Mouse (Mus musculus) cerebral cortex, adult 2 months (tissue): ENCODE measurements around the gene Ctdspl.

Source experiments
- WGBS: fragments of 180-500 bp; shearing (Covaris S2); methylation state at CpG from one replicate; pipeline ENCODE4 v1.1.7; 2018; 5-methylcytosine and 5-hydroxymethylcytosine counted together

Gene Ctdspl

DNA sequence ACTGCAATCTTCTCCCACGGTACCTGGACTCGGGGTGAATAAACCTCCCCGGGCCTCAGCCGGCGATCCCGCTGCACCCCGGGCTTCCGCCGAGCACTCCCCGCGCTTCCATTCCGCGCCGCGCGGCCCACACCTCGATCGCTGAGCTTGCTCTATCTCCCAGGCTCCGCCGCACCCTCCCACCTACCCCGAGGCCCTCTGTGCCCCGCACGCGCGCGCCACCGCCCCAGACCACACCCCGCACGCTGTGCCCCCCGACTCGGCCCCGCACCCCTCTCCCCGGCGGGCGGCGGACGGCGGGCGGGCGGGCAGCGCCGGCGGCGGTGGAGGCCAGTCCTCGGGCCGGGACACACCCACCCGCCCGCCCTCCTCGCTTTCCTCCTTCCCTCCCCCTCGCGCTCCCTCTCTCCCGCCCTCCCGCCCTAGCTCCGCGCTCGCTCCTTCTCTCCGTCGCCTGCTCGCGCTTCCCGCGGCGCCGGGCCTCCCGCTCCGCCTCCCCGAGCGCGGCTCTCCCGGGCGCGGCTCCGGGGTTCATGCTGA lies at the start of gene Ctdspl:
TSS of gene Ctdspl (plus strand) at position 343 of the 540 bp plus-strand sequence.
- WGBS: under 1% methylated on average over 63 of the region's 73 CpGs

DNA sequence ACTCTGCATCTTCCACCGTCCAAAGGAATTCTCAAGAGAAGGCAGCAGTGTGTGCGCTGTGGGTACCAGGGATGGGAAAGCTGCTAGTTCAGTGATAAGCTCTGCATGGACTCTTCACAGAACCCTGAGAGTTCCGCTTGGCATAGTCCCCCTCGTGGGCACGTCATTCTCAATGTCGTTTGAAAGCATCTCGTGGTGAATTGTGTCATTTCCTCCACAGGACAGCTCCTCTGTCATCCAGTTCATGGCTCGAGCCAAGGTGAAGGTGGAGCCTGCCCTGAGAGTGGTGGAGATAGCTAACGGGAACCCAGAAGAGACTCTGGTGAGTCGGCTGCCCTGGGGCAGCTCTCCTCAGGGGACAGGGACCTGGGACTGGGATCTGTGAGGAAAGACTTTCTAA lies 49.4 kb upstream of the Ctdspl start:
- 91% methylated on average over 10 of the region's 10 CpGs for WGBS

DNA sequence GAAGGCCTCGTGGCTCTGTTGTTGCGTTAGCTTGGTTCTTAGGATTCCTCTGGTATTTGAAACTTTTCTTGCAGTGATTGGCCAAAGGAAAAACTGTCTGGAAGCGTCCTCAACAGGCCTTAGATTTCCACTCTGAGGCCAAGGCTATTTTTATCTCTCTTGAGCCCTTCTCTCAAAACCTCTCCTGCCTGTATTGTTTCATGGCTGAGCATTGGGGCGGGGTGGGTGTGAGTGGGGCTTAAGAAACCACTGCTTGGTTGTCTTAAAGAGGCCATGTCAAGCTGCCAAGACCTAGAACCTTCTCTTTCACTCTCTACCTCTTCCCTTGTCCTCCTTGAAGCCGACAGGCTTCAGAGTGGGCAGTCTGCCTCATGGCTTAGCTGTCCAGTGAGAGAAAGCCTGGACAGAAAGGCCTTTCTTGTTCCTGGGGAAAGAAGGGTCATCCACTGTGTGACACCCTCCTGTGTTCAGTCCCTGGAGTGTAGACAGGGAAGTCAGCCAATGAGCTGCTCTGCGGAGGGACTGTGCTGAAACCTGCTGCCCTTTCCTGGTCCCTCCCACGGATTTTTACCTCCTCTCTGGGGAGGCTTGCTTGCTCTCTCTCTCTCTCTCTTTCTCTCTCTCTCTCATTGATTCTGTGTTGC lies 48.8 kb upstream of the Ctdspl start:
- WGBS: 76% methylated on average over 7 of the region's 7 CpGs

DNA sequence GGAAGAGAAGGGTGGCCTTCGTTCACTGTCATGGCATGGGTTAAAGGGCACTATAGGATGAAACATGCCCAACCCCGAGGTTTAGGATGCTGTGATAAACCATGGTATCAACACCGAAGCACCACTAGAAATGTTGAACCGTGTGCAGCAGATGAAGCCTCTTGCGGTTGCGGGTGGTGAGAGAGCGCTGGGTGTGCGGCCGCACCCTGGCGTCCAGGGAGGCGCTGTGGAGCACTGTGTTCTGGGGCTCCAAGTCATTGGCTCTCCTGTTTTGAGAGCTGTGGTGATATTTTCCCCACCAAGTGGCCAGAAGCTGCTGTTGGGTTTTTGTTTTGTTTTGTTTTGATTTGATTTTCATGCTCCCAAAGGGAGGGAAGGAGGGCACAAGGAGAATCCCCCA lies 47.7 kb upstream of the Ctdspl start:
- 92% methylated on average over 11 of the region's 11 CpGs for WGBS

DNA sequence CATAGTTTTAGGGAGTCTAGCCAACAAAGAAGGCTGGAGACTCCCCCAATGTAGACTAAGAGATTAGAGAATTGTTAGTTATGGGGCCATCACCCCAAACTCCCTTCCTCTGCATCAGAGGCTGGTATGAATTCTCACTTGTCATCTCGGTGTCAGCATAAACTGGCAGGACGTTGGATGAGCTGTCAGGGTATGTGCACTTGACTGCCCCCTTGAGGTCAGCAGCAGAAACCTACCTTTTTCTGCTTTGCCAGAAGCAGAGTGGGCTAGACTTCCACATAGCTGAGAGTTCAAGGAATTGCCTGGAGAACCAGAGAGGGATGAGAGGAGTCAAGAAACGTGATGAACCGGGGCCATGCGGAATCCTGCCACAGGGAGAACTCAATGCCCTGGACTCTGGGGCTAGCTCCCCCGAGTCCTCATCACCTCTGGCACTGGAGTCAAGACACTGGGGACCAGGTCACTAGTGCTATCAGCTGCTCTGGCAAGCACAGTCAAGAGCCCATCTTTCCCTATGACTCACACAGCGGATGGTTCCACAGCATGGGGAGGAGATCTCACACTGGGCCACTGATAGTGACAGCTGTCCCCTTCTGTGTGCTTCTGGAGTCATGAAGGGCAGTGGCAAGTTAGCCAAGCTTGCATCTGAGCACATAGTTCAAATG lies 44.8 kb upstream of the Ctdspl start:
- 77% methylated on average over 7 of the region's 7 CpGs for WGBS

DNA sequence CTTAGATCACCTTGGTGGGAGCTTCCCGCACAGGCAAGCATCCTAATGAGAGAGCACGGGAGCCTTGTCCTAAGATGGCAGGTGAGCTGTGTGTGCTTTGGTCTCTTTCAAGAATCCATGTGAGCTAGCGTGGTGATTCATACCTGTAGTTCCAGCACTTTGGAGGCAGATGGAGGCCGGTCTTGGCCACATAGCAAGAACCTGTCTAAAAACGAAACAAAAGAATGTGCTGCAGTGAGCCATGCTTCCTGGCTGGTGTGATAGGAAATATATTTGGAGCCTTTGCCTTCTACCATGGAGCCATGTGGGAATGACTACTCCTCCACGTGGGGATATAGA lies 44.3 kb upstream of the Ctdspl start:
- 84% methylated on average over 6 of the region's 6 CpGs for WGBS

DNA sequence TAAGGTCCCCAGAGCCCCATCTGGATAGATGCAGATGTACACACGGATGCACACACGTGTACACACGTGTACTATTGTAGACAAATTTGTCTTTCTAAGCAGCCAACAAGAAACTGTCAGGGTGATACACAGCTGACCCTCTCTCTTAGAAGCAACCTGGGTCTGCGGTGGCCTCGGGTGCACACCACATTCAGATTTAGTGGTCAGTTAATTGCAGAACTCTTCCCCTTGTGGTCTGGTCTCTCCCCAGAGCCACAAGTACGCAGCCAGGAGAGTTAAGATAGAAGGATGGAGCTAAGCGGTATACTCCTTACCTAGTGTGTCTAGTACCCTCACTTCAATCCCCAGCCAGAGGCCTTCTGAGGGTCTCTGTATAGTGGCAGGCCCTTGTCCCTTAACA lies 43.1 kb upstream of the Ctdspl start:
- WGBS: 95% methylated on average over 7 of the region's 7 CpGs

DNA sequence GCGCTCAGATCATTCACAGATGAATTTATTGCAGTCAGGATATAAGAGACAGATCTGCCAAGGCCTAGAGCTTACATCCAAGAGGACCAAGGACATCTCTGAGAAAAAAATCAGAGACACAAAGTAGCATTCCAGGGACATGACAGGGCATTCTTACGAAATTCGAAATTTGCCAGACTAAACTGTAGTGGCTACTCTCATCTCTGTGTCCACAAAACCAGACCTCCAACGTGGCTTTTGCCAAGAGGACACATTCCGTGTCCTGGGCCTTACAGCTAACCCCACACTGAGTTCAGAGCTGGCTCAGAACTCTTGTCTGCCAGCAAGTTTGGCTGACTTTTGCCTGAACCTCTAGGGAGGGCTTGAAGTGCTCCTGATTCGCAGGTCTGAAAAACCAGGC lies 40.5 kb upstream of the Ctdspl start:
- 88% methylated on average over 6 of the region's 6 CpGs for WGBS

DNA sequence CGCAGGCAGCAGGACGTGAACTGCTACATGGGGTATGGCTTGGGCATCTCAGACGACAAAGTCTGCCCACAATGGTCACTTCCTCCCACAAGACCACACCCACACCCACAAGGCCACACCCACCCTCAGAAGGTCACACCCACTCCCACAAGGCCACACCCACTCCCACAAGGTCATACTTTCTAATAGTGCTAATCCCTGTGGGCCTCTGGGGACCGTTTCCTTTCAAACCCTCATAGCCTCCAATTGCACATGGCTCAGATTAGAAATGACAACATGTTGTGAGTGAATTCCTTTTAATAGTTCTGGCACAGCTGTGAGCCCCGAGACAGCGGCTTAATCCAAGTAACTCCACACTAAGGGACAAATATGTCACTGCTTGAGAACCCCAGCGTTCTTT lies 39.1 kb upstream of the Ctdspl start:
- 84% methylated on average over 7 of the region's 7 CpGs for WGBS

DNA sequence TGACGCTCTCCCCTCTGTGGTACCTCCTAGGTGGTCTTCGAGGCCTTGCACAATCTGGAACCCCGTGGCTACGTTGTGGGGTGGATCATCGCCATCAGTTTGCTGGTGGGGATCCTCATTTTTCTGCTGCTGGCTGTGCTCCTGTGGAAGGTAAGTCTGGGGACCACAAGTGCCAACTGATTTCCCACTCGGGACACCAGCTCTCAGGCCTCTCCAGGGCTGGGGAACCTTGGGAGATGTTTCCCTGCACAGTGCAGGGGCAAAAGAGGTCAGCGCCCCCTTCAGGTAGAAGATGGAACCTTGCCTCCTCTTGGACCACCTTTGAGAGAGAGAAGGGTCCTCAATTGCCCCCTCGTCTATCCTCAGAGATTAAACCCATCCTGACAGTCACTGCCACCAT lies 38.5 kb upstream of the Ctdspl start:
- WGBS: 91% methylated on average over 8 of the region's 8 CpGs

DNA sequence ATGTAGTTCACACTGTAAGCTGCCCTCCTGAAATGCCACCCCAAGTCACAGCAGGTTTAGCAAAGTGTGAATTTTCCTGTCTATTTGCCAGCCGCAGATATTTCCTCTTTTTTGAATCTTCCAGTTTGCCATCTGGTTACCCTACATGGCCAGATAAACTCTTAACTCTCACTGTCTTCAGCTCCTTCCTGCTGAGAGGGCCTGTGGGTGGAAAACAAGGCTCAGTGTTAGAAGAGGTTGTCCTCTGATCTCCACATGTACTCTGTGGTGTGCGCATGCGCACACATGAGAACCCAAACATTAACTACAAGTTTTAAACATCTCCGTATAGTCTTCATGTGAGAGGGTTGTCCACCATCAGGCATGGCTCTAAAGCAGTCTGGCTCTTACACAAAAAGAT lies 36.1 kb upstream of the Ctdspl start:
- WGBS: 88% methylated on average over 4 of the region's 4 CpGs

DNA sequence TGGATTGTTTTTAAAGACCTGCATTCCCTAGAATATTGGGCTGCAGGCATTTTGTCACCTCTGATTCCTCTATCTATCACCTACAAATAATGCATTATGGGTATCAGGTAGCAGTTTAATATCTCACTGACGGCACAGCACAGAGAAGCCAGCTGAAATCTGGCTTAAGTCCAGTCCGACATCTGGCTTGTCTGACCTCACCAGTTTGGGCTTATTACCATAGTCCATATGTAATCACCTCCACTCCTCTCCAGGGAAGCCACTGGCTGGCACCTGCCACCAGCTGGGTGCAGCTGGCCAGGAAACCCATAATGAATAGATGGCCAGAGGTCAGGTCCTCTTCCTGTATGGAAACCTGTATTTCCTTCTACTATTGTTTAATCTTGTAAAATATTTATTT lies 35.6 kb upstream of the Ctdspl start:
- WGBS: 82% methylated on average over 2 of the region's 2 CpGs

DNA sequence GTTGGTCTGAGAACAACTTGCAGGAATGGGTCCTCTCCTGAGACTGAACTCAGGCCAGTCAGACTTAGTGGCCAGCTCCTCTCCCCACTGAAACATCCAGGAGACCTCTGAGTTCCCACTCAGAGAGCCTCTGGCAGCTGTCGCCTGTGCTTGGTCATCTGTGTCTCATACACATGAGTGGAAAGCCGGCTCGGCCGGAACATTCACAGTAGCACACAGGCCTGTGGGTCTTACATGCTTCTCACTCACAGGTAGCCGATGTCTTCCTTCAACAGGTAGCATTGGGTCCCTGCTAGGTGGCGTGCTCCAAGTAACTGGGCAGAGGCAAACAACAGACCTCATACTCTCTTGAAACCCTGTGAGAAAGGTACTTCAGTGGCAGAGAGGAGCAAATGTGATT lies 35.2 kb upstream of the Ctdspl start:
- WGBS: 93% methylated on average over 6 of the region's 6 CpGs

DNA sequence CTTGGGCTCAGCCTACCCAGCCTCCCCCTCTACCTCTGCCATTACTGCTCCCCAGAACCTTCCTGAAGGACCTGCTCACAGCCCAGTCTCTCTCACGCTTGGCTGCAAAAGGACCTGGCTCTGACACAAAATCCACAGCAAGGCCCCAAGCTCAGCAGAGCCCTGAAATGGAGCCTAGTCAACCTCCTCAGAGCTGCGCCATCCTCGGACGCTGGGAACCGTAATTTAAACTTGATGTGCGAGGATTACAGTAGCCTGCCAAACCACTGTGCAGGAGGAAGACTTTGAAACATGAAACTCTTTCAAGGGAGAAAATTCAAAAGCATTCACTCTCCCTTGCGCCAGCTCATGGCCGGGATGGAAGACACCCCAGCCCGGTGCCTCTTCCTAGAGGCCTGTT lies 34.7 kb upstream of the Ctdspl start:
- 81% methylated on average over 9 of the region's 9 CpGs for WGBS

DNA sequence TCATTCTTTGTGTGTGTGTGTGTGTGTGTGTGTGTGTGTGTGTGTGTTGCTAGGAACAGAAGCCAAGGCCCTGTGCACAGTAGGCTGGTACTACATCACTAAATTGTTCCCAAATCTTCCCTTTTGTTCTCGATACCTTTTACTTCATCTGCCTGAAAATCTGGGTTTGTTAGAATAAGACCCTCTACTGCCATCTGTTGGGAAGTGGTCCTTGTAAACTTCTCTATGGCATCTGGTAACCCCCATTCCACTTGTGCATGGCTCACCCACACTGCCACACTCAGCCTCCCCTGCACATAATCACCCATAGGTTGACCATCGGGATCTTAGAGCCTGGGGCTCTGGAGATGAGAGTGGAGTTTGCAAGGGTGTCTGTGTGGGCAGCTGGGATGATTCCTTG lies 31.2 kb upstream of the Ctdspl start:
- WGBS: 58% methylated on average over 2 of the region's 2 CpGs

DNA sequence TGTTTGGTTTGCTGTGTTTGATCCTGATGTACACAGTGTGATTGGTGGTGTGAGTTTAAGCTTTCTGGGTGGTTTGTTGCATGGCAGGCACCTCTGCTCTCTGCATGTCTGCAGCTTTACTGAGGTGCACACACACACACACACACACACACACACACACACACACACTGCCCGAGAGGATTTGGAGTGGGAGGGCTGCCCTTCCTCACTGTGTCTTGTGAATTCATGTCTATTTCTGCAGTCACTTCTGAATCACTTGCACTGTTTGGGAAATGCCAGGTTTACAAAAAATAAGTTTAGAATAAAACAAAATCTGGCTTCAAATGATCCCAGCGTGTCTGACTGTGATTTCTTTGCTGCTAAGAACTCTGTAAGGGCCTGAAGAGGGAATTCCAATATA lies 25.6 kb upstream of the Ctdspl start:
- WGBS: 44% methylated on average over 2 of the region's 2 CpGs

DNA sequence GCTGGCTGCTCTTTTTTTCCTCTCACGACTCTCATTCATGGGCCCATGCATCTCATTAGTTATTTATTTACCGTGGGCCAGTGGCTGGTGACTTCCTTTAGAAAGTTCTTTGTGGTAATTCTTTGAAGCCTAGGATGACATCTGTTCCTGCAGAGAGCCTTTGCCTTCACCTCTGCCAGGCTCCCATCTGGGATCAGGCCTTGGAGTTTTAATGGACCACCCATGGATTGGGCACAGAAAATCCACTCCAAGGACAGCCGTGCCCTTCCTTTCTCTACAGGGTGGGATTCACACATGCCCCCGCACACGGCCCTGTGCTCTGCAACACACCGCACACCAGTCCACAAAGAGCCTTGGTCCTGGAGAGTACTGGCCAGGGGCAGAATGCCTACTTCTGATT lies 24.3 kb upstream of the Ctdspl start:
- WGBS: 49% methylated on average over 6 of the region's 6 CpGs

DNA sequence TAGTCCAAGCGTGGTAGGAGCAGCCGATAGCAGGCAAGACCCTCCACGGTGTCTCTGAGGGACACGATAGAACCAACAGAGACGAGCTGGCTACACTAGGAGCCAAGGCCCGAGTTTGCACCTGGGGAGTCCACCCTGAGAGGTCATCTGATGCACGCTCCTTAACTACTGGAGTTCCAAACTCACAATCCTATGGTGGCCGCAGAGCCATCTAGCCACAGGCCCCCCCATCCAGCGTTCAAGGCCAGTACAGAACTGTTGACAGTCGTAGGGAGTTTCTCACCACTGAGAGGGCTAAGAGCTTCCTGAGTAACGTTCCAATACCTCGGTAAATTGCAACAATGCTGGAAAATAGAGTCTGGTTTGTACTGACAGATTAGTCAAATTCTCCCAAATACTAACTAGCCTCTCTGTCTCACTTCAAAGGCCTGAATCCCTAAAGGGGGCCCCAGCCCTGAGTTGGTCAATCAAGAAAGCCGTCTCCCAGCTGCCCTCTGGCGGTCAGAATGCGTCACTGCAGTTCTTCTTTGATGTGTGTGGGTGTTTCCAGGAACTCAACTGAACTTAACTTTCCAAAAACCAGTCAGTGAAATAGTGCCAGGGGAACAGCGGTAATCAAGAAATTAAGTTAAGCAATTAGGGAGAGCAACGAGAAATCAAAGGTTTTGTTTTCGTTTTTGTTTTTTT lies 18.2 kb upstream of the Ctdspl start:
- WGBS: 55% methylated on average over 18 of the region's 18 CpGs

DNA sequence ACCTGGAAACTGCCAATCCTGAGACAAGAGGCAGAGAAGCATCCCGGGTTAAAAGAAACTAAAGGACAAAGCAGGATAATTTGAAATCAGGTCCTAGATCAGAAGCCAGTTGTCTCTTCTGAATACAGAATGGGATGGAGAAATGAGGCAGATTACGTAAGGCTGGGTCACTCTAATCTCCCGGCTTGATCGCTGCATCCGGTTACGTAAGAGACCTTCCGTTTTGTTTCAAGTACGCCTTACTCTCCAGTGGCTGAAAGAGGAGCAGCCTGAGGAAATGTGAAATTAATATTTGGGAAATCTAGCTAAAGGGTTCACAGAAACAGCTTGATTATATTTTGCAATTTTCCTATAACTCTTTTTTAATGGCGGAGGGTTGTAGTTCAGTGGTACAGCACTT lies 13.2 kb upstream of the Ctdspl start:
- 93% methylated on average over 9 of the region's 9 CpGs for WGBS

DNA sequence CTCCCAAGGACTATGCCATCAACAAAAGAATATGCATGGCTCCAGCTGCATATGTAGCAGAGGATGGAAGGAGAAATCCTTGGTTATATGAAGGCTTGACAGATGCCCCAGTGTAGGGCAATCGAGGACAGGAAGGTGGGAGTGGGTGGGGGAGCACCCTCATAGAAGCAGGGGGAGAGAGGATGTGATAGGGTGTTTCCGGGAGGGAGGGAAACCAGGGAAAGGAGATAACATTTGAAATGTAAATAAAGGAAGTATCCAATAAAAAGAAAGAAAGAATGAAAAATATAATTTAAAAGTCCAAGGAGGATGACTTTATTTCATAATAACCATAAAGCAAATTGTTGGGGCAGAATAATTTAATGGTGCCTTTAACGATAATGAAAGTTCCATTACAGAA lies 12.6 kb upstream of the Ctdspl start:
- 68% methylated on average over 3 of the region's 3 CpGs for WGBS

DNA sequence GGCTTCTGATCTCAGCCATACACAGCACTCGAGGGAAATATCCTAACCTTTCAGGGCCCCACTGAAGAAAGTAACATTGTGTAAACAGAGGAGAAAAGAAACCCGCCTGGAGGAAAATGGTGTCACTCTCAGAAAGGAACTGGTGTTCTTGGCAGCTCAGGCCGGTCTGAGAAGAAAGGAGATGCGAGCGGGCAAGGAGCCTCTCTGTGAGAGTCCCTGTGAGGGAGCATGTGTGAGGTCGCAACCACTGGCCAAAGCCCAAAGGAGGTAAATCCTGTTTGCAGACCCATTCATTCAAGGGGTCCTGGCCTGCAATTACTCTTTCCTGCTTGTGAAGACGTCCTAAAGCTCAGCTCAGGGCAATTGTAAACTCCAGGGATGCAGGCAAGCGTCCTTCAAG lies 11.7 kb upstream of the Ctdspl start:
- WGBS: 58% methylated on average over 8 of the region's 8 CpGs

DNA sequence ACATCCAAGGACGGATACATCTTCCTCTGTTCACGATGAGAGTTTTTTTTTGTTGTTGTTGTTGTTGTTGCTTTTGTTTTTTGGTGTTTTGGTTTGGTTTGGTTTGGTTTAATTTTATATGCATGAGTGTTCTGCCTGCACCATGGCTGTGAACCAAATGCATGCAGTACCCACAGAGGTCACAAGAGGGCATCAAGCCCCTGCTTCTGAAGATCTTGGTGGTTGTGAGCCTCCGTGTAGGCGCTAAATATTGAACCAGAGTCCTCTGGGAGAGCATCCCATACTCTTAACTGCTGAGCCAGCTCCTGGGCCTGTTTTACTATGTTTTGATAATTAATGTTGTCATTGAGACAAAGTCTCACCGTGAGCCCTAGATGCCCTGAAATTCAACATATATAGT lies 11.0 kb upstream of the Ctdspl start:
- 68% methylated on average over 5 of the region's 5 CpGs for WGBS

DNA sequence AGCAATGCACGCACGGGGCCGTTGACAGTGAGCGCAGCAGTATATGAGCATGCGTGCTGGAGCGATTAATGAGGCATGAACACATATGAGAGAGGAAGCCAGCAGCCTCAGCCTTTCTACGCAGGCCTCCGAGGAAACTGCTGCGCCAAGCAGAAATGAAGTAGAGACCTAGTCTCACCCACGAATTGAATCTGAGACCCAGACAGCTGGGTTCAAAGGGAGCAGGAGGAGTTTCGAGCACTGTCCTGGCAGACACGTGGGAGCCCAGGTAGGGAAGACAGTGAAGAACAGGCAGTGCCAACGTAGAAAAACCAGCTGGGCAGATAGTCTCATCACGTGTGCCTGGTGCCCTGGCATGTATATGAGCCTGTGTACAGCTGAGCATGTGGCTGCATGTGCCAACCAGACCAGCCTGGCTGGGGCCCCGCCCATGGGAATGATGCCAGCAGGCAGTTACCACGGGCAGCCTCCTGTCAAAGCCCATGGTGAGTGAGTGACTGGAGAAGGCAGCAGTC lies 6.5 kb upstream of the Ctdspl start:
- 53% methylated on average over 16 of the region's 16 CpGs for WGBS
